Mouse (Mus musculus) adrenal gland (tissue): Measurements from ENCODE around the gene Grasp.

Experiments
- intact Hi-C: fragments of 180-260 bp; cut with DNase I; formaldehyde crosslinking; loops from one replicate; pipeline ENCODE4 v1.15.1; 2025

Grasp gene

DNA sequence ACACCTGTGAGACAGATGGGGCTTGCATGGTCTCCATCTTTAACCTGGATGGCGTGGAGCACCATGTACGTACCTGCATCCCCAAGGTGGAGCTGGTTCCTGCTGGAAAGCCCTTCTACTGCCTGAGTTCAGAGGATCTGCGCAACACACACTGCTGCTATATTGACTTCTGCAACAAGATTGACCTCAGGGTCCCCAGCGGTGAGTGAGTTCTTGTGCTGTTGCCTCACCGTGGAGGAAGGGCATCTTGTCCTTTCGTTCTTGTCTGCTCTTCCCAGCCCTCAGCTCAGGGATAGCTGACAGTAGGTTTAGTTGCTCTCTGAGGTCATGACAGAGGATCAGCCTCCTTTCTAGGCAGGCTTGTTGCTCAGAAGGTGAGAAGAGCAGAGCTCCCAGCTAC is 30.0 kb upstream of the Grasp start:
- intact Hi-C loops: no loop called here

GRCm38 (mm10) chr15:101194951-101195823 is 28.8 kb upstream of the Grasp start:
- intact Hi-C loops: no loop called here

DNA sequence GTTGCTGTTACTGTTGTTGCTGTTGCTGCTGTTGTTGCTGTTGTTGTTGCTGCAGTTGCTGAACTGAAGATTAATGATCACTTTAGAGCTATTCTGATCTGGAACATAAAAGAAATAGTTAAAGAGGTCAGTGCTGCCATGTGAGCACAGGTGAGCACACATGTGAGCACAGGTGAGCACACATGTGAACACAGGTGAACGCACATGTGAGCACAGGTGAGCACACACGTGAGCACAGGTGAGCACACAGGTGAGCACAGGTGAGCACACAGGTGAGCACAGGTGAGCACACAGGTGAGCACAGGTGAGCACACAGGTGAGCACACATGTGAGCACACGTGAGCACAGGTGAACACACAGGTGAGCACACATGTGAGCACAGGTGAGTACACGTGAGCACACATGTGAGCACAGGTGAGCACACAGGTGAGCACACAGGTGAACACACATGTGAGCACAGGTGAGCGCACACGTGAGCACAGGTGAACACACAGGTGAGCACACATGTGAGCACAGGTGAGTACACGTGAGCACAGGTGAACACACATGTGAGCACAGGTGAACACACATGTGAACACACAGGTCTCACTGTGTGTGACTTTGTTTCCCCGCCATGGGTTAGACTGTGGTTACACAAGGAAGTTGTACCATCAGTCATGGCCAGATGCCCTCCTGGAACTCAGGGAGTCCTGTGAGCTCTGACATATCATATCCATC is 27.8 kb upstream of the Grasp start:
- intact Hi-C loops: no loop called here

DNA sequence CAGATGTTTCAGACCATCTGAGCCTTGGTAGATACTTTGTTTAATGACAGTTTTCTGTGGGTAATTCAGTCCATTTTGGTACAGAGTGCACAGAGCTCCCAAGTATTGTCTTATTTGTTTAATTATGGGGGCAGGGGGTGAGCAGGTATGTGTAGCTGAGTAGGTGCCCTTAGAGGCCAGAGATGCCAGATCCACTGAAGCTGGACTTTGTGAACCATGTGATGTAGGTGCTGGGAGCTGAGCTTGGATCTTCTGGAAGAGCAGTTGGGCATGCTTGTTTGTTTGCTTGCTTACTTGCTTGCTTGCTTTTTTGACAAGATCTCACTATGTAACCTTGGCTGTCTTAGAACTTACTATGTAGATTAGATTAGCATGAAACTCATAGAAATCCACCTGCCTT is 27.0 kb upstream of the Grasp start:
- intact Hi-C loops: no loop called here

DNA sequence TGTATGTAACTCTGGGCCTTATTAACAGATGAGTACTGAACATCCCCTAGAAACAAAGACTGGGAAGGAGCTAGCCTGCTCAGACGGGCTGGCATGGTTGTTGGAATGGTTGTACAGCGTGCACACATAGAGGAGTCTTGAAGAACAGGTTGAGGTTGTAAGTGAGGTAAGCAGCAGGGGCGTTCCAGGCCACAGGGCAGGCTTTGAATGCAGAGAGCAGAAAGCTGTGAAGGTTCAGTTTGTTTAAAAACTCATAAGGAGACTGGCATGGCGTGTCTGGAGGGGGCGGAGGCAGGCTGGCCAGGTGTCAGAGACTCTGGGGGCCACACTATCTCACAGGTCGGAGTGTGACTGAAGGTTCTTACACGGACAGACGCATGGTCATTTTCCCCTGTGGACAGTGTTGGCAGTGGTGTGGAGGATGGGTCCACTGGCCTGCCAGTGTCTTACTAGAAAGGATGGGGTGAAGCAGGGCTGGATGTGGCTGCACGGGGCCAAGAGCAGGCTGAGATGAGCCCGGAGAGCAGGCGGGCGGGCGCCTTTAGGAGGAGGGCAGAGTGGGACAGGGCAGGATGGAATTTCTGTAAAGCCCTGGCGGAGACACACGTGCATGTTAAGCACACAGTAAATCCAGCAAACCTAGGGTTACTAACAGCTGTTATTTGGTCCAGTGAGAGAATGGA is 26.4 kb upstream of the Grasp start:
- intact Hi-C loops: loop anchor here (2.0 kb wide), 1 partner anchor 51 kb away; no protein-coding TSS in a partner anchor

DNA sequence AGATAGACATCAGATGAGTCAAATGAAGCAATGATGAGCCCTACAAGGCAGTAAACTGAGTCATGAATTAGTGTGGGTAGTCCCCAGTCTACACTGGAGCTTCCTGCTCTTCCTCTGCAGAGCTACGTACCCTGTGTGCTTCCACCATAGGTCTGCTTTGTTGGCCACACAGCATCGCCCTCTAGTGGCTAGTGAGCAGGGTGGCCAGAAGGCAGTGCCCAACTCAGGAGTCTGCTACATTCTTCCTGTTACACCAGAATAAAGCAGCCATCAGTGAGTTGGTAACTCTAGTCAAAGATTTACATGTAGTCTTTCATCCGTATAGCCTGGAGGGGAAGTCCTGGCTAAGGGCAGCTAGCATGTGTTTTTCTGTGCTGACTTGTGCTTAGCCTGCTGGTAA is 25.8 kb upstream of the Grasp start:
- intact Hi-C loops: loop anchor here (2.0 kb wide), 1 partner anchor 51 kb away; no protein-coding TSS in a partner anchor

- intact Hi-C loops: loop anchor here (2.0 kb wide), 1 partner anchor 52 kb away; no protein-coding TSS in a partner anchor
Measured at GRCm38 (mm10) chr15:101198850-101199249, 25.1 kb upstream of the Grasp start.

- intact Hi-C loops: no loop called here
Measured at GRCm38 (mm10) chr15:101200777-101201295, 23.2 kb upstream of the Grasp start.

GRCm38 (mm10) chr15:101201414-101201813 is 22.6 kb upstream of the Grasp start:
- intact Hi-C loops: no loop called here

DNA sequence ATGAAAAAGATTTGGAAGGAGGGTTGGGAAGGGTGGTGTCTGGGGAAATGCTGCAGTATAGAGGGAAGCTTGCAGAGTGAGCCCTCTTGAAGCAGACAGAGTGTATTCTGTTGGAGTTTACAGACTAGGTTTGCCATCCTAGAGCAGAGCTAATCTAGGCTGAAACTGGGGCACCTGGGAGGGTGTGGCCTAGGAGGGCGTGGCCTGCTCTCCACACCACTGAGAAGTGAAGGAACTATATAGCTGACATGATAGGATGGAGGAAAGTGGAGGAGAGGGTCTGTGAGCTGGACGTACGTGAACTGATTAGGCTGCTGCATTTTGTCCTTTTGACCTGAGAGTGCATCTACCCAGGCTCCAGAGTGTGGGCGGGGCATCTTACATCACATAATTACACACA is 20.3 kb upstream of the Grasp start:
- intact Hi-C loops: no loop called here

DNA sequence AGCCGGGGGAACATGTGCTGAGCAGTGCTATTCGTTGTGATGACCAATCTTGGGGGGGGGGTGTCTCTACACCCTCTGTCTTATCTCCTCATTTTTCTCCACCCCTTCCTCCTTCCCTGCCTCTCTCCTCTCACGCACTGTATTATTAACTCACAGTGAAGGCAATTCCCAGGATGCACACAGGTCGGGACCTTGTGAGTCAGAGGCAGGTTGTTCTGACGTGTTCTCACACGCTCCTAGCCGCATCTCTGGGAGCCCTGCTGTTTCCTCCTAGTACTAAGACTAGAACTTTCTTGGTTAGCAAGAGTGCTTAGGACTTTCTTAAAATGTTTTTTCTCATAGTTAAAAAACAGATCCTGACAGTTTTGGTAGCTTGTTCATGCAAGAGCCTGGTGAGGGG is 19.2 kb upstream of the Grasp start:
- intact Hi-C loops: no loop called here

- intact Hi-C loops: no loop called here
Measured at GRCm38 (mm10) chr15:101210228-101210627, 13.8 kb upstream of the Grasp start.

DNA sequence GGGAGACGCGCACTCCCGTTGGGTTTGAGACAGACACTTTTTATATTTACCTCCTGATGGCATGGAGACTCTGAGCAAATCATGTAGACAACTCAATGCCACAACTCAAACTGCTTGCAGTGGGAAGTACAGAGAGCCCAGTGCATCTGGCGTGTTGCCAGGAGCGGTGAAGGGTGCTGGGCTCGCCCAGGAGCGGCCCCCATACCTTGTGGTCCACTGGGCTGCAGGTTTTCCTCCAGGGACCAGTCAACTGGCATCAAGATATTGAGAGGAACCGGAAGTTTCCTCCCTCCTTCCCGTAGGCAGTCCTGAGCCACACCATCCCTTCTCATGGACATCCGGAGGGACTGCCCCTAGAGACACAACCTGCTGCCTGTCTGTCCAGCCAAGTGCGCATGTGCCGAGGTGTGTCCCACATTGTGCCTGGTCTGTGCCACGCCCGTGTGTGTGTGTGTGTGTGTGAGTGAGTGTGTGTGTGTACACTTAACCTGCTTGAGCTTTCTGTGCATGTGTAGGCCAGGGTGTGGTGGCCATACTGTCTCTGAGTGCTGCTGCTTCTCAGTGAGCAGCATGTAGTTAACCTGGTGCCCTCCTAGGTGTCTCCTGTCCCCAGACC is 12.9 kb upstream of the Grasp start:
- intact Hi-C loops: no loop called here

GRCm38 (mm10) chr15:101212435-101212834 is 11.6 kb upstream of the Grasp start:
- intact Hi-C loops: no loop called here

- intact Hi-C loops: no loop called here
Measured at GRCm38 (mm10) chr15:101215136-101215535, 8.9 kb upstream of the Grasp start.

DNA sequence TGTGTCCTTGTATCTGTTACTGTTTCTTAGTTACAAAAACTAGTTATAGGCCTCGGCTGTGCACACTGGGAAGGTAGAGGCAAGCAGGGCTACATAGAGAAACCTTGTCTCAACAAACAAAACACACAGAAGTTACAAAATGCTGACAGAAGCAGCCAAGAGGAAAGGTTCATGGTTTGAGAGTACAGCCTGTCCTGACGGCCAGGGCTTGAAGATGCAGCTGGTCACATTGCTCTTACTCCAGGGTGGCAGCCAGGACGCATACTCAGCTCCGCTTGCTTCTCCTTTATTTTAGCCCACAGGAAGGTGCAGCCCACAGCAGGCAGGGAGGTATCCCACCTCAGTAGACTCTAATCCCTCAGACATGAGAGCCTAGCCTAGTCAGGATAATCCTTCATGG is 8.0 kb upstream of the Grasp start:
- intact Hi-C loops: no loop called here

DNA sequence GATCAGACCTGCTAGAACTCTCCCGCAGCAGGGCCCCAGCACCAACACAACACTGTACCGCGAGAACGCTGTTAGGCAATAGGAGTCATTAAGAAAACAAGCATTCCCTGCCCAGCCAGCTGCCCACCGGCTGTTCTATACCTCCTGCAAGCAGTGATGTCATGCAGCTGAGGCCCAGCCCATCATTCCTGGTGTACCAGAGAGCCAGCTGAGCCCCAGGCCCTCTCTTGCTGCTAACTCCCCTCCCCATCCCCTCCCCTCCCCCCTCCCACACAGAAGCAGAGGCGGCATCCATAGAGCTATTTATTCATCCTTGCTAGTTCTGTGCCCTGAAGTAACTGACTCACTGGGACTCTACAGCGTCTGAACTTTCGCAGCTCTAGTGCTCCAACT is 3.1 kb upstream of the Grasp start:
- intact Hi-C loops: loop anchor here (5.0 kb wide), 1 partner anchor 61 kb away; the partner anchor contains the start of gene Atg101

GRCm38 (mm10) chr15:101221298-101222104 is 2.5 kb upstream of the Grasp start:
- intact Hi-C loops: loop anchor here (1.0 to 5.0 kb wide), 2 partner anchors 16 to 61 kb away; partner anchors contain the start of gene Atg101

DNA sequence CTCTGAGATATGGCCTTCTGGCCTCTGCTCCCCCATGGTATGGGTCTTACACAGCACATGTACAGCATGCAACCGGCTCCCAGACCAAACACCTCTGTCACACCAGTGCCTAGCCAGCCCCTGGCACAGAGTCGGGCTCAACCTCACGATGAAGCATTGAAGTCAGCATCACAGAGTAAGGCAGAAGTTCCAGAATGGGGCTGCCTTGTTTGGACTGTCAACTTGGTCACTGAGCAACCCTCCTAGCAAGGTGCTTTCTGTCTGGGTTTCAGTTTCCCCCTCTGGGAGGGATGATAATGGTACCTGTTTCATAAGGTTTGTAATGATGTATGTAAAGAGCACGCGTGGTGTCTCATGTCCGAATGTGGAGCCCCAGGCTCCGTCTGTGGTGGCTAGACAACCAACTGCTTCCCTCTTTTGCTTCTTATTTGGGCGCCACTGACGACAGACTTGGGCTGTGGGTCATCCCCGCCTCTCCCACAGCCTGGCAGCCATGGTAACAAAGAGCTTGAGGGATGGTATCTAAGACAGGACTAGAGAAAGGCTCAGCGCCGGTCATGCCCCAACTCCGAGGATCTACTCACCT is 998 bp upstream of the Grasp start:
- intact Hi-C loops: loop anchor here (1.0 to 5.0 kb wide), 2 partner anchors 14 to 59 kb away; partner anchors contain the start of gene Atg101

- intact Hi-C loops: loop anchor here (5.0 kb wide), 1 partner anchor 59 kb away; the partner anchor contains the start of gene Atg101
Measured at GRCm38 (mm10) chr15:101223596-101223995, 392 bp upstream of the Grasp start.
